Mouse (Mus musculus): Measurements from ENCODE around the gene Cnn2. TPM values are rescaled to one million over a fixed set of nuclear protein-coding genes. Genes with fewer than 3 reads are reported as not detected.

The Cnn2 gene
- polyA plus RNA-seq, 1 experiment: 173 TPM

GRCm38 (mm10) chr10:79970415-79971182, 17.8 kb upstream of the Cnn2 start, which contains the start of gene Grin3b:
Gene Grin3b (plus strand): TSS chr10:79970715.
- DNase-seq (ENCODE audit: low spot score): no peak

GRCm38 (mm10) chr10:79971183-79971497, 17.2 kb upstream of the Cnn2 start:
- DNase-seq (ENCODE audit: low spot score): no peak

DNA sequence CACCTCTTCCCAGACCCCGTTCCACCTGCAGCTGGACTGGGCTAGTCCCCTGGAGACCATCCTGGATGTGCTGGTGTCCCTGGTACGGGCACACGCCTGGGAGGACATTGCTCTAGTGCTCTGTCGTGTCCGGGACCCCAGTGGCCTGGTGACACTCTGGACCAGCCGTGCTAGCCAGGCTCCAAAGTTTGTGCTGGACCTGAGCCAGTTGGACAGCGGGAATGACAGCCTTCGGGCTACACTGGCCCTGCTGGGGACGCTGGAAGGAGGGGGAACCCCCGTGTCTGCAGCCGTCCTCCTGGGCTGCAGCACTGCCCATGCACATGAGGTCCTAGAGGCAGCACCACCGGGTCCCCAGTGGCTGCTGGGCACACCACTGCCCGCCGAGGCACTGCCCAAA, 15.6 kb upstream of the Cnn2 start:
- peak; percentile 22 for DNase-seq (ENCODE audit: low spot score)

DNA sequence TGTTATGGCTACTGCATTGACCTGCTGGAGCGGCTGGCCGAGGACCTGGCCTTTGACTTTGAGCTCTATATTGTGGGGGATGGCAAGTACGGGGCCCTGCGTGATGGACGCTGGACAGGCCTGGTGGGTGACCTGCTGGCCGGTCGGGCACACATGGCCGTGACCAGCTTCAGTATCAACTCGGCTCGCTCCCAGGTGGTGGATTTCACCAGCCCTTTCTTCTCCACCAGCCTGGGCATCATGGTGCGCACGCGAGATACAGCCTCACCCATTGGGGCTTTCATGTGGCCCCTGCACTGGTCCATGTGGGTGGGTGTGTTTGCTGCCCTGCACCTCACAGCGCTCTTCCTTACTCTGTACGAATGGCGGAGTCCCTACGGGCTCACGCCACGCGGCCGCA, 14.3 kb upstream of the Cnn2 start:
- no peak for DNase-seq (ENCODE audit: low spot score)

- DNase-seq (ENCODE audit: low spot score): no peak
Observed at GRCm38 (mm10) chr10:79974668-79975067, 13.7 kb upstream of the Cnn2 start.

DNA sequence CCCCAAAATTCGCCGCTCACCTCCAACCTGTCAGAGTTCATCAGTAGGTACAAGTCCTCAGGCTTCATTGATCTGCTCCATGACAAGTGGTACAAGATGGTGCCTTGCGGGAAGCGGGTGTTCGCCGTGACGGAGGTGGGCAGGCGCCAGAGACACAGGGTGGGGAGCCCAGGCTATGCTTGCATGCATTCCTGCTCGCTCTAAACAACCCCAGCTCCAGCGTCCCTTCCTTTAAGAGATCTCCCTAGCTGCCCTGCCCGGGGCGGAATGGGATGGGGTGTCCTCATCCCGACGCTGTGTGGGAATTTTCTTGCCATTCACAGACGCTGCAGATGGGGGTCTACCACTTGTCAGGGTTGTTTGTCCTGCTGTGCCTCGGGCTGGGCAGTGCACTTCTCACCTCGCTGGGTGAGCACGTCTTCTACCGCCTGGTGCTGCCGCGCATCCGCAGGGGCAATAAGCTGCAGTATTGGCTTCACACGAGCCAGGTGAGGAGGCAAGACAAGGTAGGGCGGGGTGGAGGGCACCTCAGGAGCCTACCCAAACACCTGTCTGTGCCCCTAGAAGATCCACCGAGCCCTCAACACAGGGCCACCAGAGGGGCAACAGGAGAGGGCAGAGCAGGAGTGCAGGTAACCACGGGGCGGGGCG, 12.2 kb upstream of the Cnn2 start:
- DNase-seq (ENCODE audit: low spot score): no peak

DNA sequence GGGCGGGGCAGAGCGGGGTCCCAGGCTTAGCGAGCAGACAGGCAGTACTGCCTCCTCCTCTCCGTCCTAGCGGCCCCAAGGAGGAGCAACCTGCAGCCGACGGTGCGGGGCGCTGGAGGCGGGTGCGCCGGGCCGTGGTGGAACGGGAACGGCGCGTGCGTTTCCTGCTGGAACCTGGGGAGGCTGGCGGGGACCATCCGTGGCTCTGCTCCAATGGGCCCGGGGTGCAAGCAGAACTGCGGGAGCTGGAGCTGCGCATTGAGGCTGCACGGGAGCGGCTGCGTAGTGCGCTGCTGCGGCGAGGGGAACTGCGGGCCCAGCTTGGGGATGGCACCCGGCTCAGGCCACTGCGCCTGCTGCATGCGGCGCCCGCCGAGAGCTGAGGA, 11.7 kb upstream of the Cnn2 start:
- no peak for DNase-seq (ENCODE audit: low spot score)

DNA sequence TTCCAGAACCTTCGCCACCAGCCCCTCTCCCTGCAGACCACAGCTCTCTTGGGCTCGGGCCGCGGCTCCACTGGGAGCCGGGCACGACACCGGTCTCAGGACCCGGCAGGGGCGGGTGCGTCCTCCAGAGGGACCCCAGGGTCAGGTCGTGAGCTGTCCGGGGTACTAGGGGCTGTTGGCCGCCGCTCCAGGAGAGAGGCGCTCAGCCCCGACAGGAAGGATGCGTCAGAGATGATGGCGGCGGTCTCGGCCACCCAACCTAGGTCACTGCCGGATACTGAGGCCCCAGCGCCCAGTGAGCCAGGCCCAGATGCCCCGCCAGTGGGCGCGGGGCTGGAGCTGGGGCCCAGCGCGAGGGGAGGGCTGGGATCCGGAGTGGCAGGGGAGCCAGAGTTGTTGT, 11.1 kb upstream of the Cnn2 start:
- no peak for DNase-seq (ENCODE audit: low spot score)

DNA sequence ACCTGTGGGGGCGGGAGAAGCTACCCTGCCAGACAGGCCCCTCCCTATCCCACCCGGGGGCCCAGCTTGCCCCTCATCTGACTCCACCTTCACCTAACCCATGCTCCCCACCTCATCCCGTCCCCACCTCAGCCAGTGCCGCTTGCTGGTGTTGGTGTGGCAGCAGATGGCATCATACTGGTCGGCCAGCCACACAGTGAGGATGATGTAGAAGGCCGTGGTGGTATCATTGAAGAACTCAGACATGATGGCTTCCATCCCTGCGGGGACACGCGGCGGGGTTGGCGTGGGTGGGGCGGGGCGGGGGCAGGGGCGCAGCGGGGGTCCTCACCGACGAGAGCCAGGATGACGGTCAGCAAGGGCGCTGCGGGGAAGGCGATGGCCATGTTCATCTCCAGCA, 10.3 kb upstream of the Cnn2 start:
- no peak for DNase-seq (ENCODE audit: low spot score)

DNA sequence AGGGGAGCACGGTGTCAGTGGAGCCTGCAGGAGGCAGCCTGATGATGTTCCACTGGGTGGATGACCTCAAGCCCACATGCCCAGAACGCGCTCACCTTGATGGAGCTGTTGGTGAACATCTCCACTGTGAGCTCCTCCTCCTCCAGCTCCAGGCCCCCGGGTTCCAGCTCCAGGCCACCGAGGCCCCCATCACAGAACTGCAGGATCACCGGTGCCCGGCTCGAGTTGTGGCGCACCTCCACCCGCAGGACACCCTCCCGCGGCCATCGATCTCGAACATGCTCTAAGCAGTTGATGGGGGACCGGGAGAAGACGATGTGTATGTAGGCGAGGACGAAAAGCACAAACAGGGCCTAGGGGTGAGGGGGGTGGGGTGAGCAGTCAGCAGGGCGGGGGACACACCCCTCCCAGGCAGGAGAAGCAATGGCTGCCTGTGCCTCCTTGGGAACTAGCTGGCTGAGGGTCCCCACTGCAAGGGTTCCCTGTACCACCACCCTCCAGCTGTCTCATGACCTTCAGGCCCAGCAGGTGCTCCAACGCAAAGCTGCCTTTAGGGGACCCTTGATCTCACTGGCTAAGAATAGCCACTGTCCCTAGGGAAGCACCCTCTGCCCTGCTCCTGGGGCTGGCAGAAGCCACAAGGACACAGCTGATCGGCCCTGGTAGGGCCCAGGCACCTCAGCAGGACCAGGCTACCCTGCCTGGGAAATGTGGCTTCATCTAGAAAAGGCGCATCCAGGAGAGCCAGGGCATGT, 8.8 kb upstream of the Cnn2 start:
- DNase-seq (ENCODE audit: low spot score): no peak

- DNase-seq (ENCODE audit: low spot score): no peak
Observed at GRCm38 (mm10) chr10:79983205-79983604, 5.2 kb upstream of the Cnn2 start.

GRCm38 (mm10) chr10:79983670-79984069, 4.7 kb upstream of the Cnn2 start:
- DNase-seq (ENCODE audit: low spot score): peak; percentile 62

- peak; percentile 80 for DNase-seq (ENCODE audit: low spot score)
Observed at GRCm38 (mm10) chr10:79984195-79984816, 4.1 kb upstream of the Cnn2 start, which contains the start of gene Tmem259. Gene Tmem259 (minus strand): TSS chr10:79984330.

DNA sequence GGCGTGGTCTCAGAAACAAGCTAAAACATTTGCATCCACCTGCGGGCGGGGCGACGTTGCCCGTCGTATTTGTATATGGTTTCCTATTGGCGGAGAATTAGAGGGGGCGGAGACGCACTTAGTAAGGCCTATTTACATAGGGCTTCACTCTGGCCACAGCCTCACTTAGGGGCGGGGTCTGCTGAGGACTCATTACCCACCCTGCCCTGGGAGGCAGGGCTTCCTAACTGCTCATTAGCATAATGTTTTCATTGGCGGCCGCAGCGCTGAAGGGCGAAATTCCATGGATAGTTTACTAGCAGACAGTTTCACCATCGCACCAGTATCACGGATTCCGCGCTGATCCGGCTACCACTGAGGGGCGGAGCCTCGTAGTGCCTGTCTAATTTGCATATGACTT, 3.5 kb upstream of the Cnn2 start:
- DNase-seq (ENCODE audit: low spot score): peak; percentile 79

DNA sequence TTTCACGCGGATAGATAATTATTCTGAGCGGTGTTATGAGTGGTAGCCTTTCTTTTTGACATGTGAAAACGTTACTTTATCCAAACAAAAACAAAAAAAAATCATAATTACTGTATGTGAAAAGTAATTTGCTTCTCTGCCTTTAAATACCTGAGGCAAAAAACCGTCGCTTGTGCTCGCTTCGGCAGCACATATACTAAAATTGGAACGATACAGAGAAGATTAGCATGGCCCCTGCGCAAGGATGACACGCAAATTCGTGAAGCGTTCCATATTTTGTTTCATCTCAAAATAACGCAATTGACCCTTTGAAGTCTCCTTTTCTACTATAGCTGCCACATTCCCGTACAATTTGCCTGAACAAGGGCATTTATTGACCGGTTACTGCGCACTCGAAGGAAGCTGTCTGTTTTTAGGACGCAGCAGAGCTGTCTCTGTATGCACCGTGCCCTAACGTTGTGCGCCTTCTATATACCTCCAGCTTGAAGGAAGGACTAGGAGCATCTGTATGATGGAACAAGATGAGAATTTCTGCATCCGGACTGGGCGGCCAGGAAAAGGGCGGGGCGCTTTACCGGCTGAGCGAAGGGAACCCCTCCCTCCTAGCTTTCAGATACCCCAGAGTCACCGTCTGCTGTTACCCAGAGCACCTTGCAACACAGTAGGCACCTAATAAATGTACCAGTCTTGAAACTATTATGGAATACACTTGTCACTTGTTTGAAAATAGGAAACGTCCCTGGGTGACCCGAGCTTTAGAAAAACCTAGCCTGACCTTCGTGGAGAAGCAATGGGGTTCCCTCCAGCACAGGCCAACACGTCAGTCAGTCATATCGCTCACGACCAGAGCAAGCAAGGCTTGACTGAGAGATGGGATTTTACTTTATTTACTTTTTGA, 2.8 kb upstream of the Cnn2 start:
- DNase-seq (ENCODE audit: low spot score): no peak

DNA sequence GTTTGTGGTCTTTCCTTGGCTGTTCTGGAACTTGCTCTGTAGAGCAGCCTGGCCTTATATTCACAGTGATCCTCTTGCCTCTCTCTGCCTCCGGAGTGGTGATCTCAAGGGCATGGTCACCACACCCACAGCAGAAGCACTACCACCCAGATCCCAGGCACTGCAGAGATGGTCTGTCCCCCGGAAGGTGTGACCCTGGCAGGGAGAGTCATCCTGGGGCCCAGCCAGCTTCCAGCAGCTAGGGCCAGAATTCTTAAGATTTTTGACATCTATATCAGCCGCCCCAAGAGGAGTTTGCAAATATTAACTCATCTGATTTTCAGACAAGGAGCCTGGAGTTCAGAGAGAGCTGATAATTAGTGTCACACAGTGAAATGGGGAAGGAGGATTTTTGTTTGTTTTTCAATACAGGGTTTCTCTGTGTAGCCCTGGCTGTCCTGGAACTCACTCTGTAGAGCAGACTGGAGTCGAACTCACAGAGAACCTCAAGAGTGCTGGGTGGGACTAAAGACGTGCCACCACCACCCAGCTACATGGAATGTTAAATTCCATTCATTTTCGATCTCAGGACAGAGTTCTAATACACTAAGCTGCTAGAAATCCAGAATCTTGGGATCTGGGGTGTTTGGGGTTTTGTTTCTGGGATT, 2.0 kb upstream of the Cnn2 start:
- DNase-seq (ENCODE audit: low spot score): no peak

- DNase-seq (ENCODE audit: low spot score): peak; percentile 75
Observed at GRCm38 (mm10) chr10:79986963-79987362, 1.4 kb upstream of the Cnn2 start.

- DNase-seq (ENCODE audit: low spot score): no peak
Observed at GRCm38 (mm10) chr10:79987771-79988505, 446 bp upstream of the Cnn2 start.

GRCm38 (mm10) chr10:79989272-79989786, 945 bp downstream of the Cnn2 start:
- DNase-seq (ENCODE audit: low spot score): no peak

DNA sequence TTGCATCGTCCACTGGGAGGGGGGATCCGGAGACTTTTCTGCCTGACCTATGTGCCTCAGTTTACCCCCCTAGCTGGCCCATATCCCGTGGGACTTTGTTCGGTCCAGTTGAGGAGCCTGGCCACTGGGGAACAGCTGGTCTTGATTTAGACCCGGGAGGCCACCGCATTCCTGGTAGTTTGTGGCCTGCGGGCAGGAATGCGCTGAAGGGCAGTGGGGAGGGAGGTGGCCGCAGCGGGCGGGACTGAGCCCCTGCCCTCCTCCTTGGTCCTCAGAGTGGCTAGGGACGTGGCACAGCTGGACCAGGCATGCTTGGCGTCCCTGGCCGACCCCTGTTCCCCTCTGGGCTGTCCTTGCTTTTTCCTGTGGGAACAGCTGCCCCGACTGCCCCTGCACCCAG, 1.5 kb downstream of the Cnn2 start:
- DNase-seq (ENCODE audit: low spot score): no peak
